Mouse (Mus musculus): ENCODE data around the gene Ncor2.

GRCm38 (mm10) chr5:125107011-125107651, 71.9 kb downstream of the Ncor2 start:
- TF ChIP-seq CTCF (IDR thresholded peaks at IDR 0.05; ENCODE audit: control insufficient read depth, insufficient read depth, insufficient read length): peak; percentile 35
- no peak for TF ChIP-seq MYOG (IDR thresholded peaks at IDR 0.05; ENCODE audit: control insufficient read depth, extremely low read depth, insufficient read length)
- no peak for TF ChIP-seq USF1 (IDR thresholded peaks at IDR 0.05; ENCODE audit: low read depth)
